Mouse (Mus musculus) layer of hippocampus, postnatal 14 days (tissue): Measurements from ENCODE around the gene Glis2. TPM values are rescaled to one million over a fixed set of nuclear protein-coding genes. Genes with fewer than 3 reads are reported as not detected.

Source experiments
- DNase-seq, 2 experiments: peaks; one replicate each; pipeline ENCODE4 v3.0.0; 2021 to 2022; ENCODE audit warnings: low spot score in 2 of 2, mixed read lengths in 1 of 2
- long read RNA-seq, 2 experiments: library from polyadenylated mRNA; stranded (forward); transcript quantifications; one replicate each; pipeline ENCODE4 v2.0.0; 2021
- total RNA-seq, 2 experiments: library from RNA; stranded (reverse); gene quantifications; 2 replicates each; pipeline ENCODE4 v1.2.3; 2021

The Glis2 gene
- total RNA-seq, result 10 to 100 TPM; 19.8 to 30.5 TPM
- long read RNA-seq, experiment 1, partial matches to known transcripts, result 6 of 12 reads
- long read RNA-seq, experiment 1, other reads (novel, unspliced or antisense), result 4 of 12 reads
- long read RNA-seq, experiment 2, partial matches to known transcripts, result 1 of 6 reads
- long read RNA-seq, experiment 2, other reads (novel, unspliced or antisense), result 5 of 6 reads

DNA sequence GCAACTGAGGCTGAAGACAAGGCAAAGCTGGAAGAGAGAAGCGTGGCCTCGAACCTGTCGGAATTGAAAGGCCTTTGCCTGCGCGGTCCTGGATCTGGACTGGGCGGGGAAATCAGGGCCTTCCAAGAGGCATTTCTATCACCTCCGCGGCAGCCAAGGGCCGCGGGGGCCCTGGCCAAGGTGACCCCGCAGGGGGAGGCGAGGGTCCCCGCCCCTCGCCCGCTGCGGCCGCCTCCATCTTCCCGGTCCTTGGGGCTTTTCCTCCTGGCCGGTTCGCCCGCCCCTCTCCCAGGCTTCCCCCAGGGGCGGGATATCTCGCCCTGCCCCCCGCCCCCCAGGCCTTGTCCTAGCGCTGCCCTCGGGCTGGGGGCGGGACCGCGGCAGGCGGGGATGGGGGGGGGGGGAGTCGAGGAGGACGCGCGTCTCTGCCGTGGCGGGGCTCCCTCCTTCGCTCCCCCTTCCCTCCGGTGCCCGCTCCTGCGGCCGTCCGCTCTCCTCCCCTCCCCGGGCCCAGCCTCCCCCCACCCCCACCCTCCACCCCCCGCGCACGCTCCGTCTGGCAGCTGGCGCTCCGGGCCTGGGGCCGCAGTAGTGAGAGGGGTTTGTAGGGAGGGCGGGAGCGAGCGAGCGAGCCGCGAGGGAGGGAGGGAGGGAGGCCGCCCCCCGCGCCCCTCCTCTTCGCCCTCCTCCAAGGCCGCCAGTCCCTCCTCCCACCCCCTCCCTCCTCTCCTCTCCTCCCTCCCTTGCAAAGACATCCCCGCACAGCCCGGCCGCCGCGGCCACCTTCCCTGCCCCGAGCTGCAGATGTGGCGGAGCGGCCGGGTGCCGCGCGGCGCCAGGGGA lies at the start of gene Glis2:
TSS of gene Glis2 (plus strand) at position 743 of the 843 bp plus-strand sequence.
- DNase-seq, result peak; percentile 50 to 53

DNA sequence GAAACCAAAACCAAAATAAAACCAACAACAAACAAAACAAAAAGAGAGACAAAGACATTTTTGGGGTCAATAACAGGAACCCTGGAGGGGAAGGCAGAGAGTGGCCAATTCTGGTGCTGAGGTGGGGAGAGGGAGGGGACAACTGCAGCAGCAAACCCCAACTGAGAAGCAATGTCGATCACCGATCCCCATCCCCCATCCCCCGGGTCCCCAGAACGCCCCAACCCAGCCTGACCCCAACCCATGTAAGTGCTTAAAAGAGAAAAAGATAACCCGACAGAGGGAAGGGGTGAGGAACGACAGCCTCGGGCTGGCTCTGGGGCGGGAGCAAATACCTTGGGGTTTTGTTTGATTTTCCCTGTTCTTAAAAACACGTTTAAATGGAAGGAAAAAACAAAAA lies 49.7 kb upstream of the Glis2 start:
- DNase-seq, result no peak

DNA sequence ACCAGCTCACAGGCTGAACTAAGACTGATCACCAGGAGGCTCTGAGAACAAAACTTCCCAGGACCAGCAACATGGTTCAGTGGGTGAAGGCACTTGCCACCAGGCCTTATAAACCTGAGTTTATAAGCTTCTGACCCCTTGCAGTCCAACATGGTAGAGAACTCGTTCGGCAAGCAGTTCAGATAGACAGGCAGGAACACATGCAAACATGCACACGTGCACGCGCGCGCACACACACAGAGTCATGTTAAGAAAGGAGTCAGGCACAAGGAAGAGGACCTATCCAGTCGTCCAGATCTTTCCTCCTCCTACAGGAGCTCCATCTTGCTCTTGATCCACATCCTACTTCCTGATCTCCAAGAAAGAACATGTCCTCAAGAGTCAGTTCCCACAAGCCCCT lies 47.7 kb upstream of the Glis2 start:
- DNase-seq, result no peak

DNA sequence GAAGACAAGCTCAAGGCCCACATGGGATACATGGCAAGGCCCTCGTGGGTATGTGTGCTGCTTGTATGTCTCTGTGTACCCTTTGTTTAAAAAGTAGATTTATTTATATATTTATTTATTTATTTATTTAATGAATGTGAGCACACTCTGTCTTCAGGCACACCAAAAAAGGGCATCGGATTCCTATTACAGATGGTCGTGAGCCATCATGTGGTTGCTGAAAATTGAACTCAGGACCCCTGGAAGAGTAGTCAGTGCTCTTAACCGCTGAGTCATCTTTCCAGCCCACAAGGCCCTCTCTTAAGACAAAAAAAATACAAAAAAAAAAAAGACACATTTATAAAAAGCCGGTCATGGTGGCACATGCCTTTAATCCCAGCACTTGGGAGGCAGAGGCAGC lies 46.9 kb upstream of the Glis2 start:
- no peak for DNase-seq

DNA sequence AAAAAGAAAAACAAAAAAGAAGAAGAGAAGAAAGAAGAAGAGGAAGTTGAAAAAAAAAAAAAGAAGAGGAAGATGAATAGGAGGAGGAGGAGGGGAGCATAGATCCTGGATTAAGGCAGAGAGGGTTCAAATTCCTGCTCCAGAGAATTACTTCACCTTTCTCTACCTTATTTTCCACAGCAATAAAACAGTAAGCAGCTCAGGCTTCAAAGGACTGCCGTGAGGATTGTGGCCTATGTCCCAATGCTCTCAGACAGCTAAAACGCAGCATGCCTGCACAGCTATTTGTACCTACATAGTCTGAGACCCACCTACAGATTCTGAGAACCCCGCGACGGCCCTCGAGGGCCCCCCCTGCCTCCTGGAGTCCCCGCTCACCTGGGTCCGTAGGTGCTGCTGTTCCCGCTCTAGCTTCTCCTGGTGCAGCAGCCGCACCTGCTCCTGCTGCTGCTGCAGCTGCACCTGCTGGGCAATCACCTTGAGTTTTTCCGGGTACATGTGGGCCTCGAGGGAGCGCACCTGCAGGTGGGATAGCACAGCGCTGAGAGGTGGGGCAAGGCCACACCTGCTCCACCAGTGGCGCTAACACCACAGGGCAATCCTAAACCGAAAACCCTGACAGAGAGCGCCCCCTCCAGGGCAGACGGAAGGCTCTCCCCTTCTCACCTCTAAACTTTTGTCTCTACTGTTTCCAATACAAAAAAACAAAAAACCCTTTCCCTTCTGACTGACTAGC lies 45.4 kb upstream of the Glis2 start:
- no peak for DNase-seq

DNA sequence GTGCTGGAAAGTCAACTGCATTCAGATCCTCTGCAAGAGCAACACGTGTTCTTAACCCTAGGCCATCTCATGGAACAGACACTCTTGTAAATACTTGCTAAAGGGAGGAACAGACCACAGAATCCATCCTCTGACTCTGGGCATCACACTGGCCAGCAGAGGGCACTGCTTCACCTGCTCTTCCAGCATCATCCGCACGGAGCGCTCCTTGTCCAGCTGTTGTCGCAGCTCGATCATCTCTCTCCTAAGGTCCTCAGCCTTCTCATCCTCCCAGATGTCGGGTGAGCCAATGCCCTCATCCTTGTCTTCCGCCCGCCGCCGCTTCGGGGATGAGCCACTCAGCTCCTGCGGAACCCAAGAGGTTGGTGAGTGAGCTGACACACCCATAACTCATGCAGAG lies 43.5 kb upstream of the Glis2 start:
- peak in 1 of 2 experiments; percentile 41 for DNase-seq

DNA sequence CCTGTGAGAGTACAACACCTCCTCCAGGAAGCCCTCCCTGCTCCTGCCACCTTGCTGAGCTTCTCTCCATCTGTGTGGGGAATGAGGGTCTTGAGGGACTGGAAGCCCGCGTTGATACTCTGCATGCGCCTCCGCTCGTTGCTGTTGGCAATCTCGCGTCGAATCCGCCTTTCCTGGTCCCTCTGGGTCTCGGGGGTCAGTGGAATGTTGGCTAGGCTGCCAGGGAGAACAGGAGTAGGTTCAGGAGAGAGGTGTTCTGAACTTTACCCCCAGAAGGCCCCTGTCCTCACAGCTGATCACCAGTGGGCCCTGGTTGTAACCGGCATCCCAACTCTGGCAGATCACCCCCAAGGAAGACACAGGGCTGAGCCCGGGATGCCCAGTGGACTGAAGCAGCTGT lies 42.6 kb upstream of the Glis2 start:
- DNase-seq, result no peak

DNA sequence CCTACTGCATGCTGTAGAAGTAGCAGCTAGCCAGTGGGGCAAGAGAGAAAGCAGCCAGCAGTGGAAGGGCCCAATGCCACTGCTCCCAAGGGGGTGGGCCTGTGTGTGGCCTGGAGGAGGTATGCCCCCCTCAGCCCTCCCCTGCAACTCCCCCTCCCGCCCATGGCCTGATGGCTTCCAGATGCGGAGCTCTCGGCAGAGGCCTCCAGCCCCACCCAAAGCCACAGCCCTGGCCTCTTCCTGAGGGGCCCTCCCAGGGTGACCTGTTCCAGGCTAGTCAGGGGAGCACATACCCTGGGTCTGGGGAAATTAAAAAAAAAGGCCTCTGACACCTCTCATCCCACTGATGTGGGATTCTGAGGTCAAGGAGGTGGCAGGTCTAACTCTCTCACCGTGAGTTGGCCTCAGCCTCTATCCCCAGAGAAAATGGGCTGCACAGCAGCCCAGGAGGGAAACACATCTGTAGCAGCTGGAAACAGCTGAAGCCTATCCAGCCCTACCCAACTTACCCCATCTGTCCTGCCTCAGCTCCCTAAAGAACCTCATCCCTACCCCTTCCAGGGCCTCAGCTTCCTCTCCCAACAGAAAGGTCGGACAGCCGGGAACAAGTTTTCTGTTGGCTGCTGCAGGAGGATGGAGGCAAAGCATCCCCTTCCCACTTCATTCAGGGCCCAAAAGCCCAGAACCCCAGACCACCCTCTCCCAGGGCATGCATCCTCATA lies 41.5 kb upstream of the Glis2 start:
- DNase-seq, result no peak

DNA sequence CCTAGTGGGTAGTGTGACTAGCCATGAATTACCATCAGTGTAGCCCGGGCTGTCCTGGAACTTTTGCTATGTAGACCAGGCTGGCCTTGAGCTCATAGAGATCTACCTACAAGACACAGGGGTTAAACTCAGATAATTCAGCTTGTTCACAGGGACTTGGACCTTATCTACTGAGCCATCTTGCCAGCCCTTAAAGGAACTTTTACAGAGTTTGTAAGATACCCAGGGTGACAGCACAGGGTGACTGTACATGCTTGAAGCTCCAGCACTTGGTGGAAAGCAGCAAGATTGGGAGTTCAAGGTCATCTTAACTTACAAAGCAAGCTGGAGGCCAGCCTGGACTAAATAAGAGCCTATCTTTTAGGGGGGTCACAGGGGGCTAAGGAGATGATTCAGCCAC lies 39.0 kb upstream of the Glis2 start:
- no peak for DNase-seq

DNA sequence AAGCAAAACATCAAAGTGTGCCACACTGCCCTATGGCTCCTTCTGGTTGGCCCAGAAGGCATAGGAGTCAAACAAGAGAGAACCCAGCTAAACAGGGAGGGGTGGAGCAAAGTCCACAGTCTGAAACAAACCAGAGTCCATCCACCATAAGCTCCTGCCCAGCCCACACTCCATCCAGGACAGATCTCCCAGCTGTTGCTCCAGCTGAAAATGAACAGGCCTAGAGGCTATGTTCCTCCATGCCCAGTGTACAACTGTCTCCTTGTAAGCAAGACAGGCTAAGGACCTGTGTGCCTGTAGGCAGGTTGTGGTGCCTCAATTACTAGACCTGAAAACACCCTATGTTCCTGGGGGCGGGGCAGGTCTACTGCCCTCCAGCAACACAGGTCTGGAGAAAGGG lies 37.4 kb upstream of the Glis2 start:
- DNase-seq, result no peak

DNA sequence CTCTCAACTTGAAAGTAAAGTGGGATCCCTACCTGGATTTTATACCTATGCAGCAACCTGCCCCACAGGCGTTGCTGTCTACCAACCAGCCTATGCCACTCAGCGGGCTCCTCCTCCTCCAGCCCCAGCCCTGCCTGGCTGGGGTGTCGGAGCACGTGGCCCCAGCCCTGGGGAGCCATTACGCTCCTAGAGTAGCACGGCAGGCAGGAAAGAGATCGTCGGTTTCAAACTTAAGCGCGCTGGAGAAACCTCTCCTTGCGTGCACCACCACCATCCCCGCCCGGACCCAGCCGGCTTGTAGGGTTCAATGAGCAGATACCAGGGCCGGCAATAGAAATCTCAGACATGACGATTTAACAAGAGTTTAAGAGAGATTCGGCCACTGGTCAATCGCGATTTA lies 36.6 kb upstream of the Glis2 start:
- peak; percentile 47 to 62 for DNase-seq

DNA sequence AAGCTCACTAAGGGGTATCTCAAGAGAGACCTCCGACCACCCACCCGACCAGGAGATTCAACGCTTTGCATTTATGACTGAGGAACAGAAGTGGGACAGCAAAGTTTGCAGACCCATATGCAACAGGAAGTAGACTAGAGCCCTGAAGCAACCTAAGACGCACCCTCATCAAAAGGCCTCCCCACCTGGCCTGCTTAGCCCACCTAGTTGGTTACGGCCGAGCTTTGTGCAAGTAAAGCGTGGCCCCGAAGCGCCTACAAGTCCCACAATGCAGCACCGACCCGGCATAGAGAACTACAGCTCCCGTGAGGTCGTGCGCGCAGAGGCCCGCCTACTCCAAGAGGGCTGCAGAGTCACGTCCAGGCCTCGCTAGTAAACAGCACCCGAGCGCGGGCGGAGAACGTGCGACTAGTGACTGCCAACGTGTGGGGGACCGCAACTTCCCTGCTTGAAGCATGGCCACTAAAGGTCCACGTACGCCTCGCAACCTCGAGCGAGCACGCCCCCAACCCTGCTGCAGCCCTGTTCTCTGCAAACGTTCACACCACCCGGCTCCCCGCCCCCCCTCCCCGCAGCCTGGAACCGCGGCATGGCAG lies 36.0 kb upstream of the Glis2 start:
- peak; percentile 91 to 95 for DNase-seq

DNA sequence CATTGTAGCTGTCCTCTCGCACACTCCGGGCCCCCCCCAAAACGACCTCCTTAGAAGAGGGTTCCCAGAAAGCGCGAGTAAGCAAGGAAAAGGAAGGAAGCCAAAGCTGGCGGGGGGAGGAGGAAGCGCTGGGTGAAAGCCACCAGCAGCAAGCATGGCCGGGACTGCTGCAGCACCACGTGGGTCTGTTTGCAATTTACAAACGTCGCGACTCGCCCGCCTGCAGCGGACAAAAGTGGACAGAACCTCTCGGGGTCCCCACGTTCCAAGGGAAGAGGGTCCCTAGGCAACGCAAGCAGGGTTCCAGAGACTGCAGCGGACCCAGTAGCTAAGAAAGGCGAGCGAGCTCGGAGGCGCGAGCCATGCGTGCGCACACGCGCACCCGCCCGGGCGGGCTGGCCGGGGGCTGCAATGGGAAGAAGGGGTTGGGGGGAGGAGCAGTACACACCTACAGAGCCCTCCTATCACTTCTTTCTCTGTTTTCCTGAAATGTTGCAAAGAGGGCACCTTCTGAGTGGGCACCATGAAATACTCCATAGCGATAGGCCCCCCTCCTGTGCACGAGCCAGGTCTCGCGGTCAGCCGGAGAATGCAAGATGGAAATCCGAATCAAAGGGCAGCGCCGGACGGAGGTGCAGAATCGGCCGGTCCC lies 35.4 kb upstream of the Glis2 start:
- DNase-seq, result peak; percentile 72 to 79

DNA sequence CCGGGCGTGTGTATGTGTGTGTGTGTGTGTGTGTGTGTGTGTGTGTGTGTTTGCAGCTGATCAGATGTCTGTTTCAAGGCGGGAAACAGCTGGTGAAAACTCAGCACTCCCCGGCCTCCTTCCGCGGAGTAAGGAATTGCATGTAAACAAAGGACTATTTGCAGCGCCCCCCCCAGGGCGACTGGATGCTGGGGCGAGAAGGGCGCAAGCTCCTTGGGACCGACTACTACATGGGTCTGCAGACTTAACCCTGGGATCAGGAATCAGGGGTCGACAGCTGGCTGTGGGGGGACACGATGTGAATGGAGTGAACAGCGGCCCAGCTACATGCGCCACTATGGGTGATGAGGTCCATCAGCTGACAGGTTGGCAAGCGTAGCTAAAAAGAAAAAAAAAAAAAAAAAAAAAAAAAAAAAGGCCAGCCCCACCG lies 34.8 kb upstream of the Glis2 start, which contains the start of gene Tfap4:
TSS of gene Tfap4 (minus strand) at position 140 of the 430 bp plus-strand sequence.
- DNase-seq, result peak; percentile 89 to 94

DNA sequence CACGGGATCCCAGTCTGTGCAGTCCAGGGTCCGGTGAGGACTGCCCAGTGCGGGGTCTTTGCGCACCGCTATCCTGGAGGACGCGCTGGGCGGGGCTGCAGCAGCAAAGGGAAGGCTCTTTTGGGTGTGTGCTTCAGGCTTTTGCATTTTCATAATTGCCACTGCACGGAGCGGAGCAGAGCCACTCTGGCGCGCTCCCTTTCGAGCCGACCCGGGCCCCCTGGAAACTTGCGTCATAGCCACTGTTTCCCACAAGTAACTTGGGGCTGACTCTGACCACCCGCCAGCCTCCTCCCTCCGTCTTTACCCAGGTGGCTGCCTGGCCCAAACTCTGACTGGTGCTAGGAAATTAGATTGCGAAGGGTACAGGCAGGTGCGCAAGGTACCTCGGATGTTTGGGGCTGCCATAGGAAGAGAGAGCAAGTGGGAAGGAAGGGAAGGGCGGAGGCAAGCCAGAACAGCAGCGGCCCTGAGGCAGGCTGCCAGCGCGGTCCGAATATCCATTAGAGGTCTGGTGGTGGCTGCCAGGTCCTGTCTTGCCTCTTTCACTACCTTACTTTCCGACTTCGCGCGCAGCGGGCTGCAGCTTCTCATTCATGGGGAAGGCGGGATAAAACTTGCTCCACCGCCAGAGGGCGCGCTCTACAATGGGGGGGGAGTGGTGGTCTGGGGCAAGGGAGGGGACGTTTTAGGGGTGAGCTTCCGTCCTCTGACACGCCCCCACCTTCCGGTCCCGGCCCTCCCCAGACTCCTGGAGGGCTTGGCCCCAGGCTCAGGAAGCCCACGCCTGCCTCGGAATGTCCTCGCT lies 34.2 kb upstream of the Glis2 start:
- peak; percentile 35 to 51 for DNase-seq

DNA sequence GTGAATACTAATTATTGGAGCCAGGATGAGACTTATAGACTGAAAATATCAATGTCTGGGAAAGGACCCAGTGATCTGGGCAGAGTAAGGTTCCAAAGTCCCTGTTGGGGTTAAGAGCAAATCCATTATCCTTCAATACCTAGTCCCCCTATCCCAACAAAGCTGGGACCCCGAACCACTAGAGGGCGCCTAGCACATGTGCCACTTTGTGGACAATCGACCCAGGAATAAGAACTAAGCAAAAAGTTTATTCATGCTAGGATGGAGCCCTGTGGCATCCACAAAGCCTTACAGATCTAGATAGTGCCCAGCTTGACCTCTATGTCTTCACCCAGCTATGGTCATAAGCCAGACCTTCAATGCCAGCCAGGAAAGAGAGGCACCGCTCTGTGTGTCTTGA lies 26.6 kb upstream of the Glis2 start:
- DNase-seq, result peak; percentile 55 to 79

DNA sequence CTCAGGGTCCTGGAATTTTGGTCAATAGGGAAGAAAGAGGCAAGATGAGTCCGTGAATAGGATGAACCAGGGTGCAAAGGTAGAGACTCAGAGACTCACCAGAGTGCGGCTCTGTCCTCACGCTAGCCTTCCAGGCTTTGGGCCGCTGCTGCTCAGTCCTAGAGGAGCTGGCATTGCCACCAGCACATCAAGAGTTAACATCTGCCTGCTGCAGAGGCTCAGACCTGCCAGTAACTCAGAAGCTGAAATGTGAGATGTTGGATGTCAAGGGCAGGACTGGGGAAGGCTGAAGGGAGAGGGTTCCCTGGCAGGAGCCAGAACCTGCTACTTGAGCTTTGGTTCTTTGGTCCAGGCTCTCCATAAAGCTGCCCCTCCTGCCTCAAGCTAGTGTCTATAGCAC lies 23.8 kb upstream of the Glis2 start:
- no peak for DNase-seq

DNA sequence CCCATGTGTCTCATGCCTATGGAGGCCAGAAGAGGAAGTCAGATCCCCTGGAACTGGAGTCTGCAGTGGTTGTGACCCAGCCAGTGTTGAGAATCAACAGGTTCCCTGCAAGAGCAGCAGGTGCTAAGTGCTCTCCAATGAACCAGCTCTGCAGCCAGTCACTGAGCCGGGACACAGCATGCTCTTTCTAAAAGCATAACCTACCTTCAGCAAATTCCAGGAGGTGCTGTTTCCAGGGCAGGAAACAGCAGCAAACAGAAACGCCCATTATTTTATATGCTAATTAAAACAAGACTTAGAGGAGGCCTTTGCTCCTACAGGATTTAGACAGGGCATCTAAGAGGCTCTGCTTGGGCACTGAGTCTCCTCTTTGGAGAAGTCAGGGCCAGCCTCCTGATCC lies 18.5 kb upstream of the Glis2 start:
- no peak for DNase-seq

DNA sequence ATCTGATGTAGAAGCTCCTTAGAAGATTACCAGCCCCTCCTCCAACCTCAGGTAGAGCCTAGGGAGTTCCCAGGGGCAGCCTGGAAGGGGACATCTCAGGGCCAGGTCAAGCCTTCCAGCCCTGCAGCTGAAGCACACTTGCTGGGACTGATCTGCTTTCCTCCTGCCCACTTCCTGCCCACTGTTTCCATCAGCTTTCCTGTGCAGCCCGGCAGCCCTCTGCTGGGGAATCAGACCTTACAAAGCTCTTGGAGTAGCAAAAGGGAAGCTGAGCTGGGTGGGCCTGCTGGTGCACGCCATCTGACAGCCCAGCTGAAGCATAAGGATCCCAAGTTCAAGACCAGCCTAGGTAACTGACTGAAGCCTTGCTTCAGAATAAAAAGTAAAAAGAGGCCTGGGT lies 17.6 kb upstream of the Glis2 start:
- DNase-seq, result no peak

DNA sequence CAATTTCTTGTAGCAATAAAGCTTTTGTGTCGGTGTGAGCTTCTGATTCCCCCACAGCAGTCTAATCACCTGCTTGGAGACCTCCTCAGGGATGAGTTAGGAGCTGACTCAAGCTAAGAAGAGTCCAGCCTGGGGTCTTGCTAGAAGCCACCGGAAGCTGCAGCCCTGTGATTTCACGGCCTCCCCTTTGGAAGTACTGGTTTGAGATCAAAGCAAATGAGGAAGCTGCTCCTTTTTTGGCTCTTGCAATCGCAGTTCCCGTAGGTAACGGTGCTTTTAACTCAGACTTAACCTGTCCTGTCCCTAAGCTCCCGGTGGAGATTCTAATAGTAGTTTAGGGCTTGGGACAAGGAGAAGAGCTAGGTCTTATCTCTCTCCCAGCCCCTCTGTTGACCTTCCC lies 15.9 kb upstream of the Glis2 start:
- no peak for DNase-seq
